Mouse (Mus musculus) 3T3-L1 (cell line): ENCODE measurements around the gene Gpat2.

Source experiments
- DNase-seq: peaks from one replicate; pipeline ENCODE4 v3.0.0-alpha.2; 2015; ENCODE audit warnings: low read depth, low spot score

Gpat2 gene

GRCm38 (mm10) chr2:127424977-127425376 lies at the start of gene Gpat2:
Gene Gpat2, plus strand, starts transcription at chr2:127425199.
- no peak for DNase-seq

- DNase-seq: no peak
These were observed 49.1 kb upstream of the Gpat2 start for GRCm38 (mm10) chr2:127375759-127376341.

- no peak for DNase-seq
These were observed 48.5 kb upstream of the Gpat2 start for GRCm38 (mm10) chr2:127376423-127377051.

DNA sequence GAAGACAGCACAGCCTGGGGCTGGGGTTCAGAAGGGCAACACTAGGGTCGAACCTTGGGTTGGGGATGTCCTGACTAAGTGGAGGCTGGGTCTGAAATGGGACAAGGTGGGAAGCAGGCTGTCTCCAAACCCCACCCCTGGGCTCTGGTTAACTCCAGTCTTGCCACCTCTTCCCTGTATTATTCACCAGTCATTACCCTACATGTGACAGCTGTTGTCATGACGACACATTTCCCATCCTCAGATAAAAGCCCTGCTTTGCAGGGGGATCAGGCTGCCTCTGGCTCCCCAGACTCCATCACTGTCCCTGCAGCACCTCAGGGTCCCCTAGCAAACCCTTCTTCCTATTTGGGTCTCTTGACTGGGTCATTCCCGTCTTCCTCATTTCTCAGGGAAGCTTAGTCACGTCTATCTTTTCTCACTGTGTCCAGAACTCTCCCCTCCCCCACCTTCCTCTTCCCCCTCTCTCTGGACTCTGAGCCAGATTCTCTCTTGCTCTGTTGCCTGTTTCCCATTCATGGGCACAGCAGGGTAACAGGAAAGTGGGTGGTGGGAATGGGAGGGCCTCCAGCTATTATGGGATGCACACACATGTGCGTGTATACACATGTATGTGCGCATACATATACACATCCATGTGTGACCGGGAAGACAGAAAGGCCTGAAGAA lies 46.9 kb upstream of the Gpat2 start:
- DNase-seq: peak; percentile 19

DNA sequence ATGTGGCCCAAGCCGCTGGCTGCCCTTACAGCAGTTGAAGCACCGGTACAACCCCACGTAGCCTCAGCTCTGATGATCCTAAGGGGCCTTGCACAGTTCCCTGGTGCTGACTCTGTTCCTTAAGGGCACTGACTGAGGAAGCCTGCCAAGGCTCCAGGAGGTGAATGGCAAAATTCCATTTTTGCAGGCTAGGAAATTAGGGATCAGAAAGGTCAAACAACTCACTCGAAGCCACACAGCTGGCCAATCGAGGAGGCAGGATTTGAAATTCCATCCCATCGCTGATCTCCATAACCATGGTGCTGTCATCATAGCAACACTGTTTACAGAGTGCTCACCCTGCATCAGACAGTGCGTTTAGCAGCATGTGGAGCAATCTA lies 46.4 kb upstream of the Gpat2 start:
- DNase-seq: peak; percentile 73

DNA sequence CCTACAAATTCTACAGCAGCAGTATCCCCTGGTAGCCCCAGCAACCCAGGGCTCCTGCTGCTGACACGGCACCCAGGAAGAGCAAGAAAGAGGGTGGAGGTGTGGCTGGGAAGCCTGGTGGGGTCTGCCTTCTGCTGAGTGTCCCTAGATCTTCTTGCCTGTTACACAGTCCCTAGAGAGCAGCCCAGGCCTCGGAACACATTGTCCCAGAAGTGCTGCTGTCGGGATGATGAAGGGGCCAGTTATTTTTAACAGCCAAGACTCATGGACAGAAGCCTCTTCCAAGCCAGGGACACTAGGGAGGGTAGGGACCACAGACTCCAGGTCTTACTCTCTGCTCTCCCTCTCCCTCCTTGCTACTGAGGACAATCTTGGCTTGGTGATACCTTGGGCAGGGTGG lies 45.7 kb upstream of the Gpat2 start:
- no peak for DNase-seq

DNA sequence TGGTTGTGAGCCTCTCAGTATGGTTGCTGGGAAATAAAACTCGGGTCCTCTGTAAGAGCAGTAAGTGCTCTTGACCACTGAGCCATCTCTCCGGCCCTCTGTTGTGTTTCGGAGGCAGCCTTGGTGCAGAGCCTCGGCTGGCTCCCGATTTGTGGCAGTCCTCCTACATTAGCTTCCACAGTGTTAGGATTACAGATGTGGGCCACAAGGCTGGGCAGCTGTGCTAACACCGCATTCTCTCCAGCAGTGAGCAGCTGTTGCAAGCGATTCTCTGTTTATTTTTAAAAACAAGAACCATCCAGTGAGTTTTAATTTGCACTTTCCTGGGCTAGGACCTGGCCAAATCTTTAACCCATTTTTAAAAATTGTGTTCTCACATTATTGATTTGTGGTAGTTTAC lies 41.1 kb upstream of the Gpat2 start:
- no peak for DNase-seq

DNA sequence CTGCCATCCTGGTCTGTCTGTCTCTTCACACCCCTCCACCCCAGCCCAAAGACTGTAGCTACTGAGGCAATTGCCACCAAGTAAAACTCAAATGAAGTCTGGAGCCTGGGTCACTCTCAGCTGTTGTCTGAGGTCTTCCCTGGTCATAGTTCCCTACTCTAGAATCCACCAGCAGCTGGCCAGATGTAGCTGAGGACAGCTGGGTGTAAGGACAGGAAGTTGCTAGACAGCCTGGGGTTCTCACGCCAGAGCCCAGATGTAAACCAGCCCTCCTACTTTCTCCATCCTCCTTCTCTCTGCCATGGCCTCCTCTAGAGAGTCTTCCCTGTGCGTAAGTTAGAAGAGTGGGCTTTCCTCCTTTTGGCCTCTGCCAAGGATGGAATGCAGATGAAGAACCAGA lies 37.5 kb upstream of the Gpat2 start:
- no peak for DNase-seq

- no peak for DNase-seq
These were observed 34.6 kb upstream of the Gpat2 start for GRCm38 (mm10) chr2:127390352-127390751.

DNA sequence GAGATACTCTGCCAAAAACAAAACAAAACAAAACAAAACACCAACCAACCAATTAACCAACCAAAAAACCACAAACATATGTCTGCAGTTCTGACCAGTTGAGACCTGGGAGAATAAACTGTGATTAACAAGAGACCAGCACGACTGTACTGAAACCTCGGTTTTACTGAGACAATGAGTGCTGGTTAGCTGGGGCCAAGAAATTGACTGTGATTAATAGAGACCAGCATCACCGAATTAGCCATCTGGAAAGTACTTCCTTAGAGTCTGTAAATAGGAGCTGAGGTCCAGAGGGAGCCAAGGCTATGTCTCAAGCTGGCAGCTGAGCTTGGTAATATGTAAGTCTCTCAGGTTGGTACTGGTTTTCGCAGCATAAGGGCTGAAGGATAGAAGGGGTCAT lies 34.2 kb upstream of the Gpat2 start:
- no peak for DNase-seq

DNA sequence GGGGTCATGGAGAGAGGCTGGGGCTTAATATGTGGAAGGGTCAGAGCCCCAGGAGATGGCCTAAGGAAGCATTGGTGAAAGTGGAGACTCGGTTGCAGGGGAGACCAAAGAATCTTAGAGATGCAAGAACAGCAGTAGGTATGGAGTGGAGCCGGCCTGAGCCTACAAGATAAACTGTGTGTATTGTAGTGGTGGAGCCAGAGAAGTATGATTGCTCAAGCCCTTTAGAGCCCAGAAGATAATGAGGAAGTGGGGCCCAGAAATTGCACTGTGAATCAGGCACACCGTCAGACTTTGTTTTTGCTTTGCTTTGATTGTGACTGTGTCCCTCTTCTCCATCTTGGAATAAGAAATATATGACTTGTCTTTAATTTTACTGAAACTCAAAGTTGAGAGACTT lies 33.7 kb upstream of the Gpat2 start:
- no peak for DNase-seq

DNA sequence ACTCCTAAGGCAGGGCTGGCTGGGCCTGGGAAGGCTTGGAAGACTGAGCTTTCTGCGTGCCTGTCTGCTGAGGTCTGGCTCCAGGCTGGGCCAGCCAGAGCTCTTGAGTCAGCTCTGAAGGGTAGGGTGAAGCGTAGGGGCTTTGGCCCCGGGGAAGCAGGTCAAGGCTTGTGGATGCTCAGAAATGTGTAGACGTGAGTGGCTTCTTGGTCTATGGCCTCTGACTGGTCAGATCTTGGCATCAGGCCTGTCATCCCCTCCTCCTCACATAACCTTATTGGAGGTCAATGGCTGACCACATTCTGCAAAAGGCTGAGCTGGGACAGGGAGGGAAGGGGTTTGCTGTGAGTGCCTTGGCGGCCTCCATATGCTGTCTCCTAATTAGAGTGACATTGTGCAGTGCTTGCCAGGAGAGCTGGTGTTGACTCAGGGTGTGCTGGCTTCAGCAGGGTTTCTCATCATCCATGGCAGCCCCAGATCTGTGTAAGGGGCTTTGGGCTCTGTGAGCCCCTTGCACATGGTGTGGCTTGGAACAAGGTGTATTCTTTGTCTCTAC lies 30.3 kb upstream of the Gpat2 start:
- peak; percentile 8 for DNase-seq

GRCm38 (mm10) chr2:127398738-127399137 lies 26.3 kb upstream of the Gpat2 start:
- DNase-seq: no peak

GRCm38 (mm10) chr2:127411126-127411525 lies 13.9 kb upstream of the Gpat2 start:
- no peak for DNase-seq

GRCm38 (mm10) chr2:127415806-127416205 lies 9.2 kb upstream of the Gpat2 start:
- DNase-seq: no peak

GRCm38 (mm10) chr2:127416706-127417105 lies 8.3 kb upstream of the Gpat2 start:
- DNase-seq: no peak

DNA sequence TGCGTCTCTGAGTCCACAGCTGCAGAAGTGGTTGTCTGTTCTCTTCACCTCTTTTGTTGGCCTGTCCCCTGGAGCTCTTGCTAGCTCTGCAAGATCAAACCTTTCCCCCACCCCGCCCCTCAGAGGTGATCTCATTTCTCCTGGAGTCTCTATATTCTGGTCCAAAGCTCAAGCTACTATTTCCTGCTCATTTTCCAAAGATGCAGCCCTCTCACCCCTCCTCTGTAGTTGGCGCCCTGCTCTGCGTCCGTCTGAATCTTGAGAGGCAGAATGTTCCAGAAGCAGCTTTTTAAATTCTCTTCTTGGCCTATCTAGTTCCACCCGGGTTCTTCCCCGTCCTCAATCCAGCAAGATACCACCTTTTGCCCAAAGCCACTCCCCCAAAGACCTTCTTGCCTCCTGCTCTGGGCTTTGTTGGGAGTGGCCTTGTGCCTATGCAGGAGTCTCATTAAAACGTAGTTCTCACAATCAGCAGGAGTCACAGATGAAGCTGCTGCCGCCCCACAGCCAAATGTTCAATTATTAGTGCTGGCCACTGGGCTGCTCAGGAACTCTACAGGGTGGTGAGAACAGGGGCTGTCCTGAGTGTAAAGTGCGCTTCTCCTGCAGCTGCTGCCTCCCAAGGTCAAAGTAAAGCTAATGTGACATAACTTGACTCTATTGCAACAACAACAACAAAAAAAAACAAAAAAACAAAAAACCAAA lies 6.6 kb upstream of the Gpat2 start:
- DNase-seq: no peak

DNA sequence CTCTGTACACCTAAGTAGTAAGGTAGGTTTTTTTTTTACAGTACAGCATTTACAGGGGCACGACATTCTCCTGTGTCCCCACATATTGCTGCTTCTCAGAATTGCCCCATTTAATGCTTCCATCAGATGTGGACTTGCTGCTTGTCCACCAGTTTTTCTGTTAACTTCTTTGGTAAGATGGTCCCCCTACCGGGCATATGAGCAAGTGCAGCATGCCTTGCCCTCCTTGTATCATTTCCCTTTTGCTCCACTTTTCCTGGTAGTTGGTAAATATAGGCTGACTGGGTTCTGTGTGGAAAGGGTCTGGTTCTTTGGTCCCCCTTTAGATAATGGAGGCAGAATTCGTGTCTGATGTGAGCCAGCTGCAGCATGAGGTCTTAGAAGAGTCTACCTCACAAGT lies 5.2 kb downstream of the Gpat2 start:
- peak; percentile 72 for DNase-seq

DNA sequence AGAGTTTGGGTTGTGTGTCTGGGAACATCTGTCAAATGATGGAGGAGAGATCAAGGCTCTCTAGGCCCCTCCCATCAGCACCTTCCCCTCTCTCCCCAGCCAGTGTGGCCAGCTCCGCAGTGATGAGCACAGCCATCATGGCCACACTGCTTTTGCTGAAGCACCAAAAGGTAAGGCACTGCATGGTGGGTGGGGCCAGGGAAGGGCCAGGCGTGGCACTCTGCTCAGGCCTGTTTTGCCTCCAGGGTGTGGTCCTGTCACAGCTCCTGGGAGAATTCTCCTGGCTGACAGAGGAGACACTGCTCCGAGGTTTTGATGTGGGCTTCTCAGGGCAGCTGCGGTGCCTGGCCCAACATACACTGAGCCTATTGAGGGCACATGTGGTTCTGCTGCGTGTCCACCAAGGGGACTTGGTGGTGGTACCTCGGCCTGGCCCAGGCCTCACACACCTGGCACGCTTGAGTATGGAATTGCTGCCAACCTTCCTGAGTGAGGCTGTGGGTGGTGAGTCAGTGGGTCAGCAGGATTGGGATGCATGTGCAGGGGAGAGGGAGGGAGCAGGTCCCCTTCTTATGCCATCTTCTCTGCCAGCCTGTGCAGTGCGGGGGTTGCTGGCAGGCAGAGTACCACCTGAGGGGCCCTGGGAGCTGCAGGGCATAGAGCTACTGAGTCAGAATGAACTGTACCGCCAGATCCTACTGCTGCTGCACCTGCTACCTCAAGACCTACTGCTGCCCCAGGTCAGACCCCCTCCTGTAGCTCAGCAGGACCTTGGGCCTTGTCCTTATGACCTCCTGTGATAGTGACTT lies 8.7 kb downstream of the Gpat2 start:
- no peak for DNase-seq

DNA sequence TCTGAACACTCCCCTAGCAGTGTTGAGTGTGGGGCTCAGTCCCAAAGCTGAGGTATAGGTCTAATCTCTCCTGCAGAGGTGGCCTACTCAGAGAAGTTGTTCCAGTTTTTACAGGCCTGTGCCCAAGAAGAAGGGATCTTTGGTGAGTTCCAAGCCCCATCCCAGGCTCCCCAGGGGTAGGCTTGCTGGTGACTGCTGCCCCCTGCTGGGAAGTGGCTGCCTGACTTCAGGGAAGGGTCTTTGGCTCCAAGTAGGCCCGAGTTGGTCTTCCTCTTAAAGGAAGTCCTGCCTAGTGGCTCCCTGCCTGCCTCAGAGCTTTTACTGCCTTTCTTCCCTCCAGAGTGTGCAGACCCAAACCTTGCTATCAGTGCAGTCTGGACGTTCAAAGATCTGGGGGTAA lies 10.1 kb downstream of the Gpat2 start:
- DNase-seq: peak; percentile 45

GRCm38 (mm10) chr2:127435554-127435953 lies 10.6 kb downstream of the Gpat2 start:
- DNase-seq: no peak

DNA sequence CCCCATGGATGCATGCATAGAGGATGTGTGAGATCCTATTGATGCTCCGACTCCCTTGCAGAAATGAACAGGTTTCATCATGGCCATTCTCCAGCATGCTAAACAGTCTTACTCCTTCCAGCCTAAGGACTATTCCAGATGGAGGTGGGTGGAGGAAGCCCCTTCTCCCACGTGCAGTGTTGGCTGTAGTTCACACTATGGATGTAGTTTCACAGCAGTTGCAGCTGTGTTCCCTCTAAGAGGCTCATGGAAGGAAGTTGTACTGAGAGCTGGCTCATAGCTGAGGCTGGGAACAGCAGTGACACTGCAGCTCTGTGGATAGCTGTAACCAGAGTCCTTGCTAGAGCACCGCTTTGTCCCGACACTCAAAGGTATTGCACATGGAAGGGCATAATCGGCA lies 12.7 kb downstream of the Gpat2 start:
- no peak for DNase-seq
